Mouse (Mus musculus) ovary, adult 18-20 months (tissue): ENCODE data around the gene Itgb3bp.

Experiments
- DNase-seq: peaks from one replicate; pipeline ENCODE4 v3.0.0; 2022; ENCODE audit warnings: low spot score, mixed read lengths

Gene Itgb3bp

GRCm38 (mm10) chr4:99717905-99718304 lies 211.7 kb downstream of the Itgb3bp start:
- DNase-seq: no peak

GRCm38 (mm10) chr4:99715783-99716416 lies 213.7 kb downstream of the Itgb3bp start:
- DNase-seq: no peak
